Mouse (Mus musculus) lung, postnatal 0 days (tissue): ENCODE measurements at regions not wholly inside any gene's neighbourhood (a gene's known extent, or its start where the extent isn't known, plus 50 kb on each side); places are given as distances from the start of the nearest gene placed in this dataset.

ENCODE experiments used
- CTCF ChIP-seq: IDR thresholded peaks from 2 replicates; pipeline ENCODE4 v1.5.1; 2016; ENCODE audit warnings: antibody characterized with exemption, mild to moderate bottlenecking
- EP300 ChIP-seq: IDR thresholded peaks from 2 replicates; pipeline ENCODE4 v1.6.1; 2016; ENCODE audit warnings: antibody characterized with exemption, mild to moderate bottlenecking, control low read depth

- TF ChIP-seq CTCF (no peak), EP300 (no peak)
These were observed 197.1 kb upstream of the Far2 start for GRCm38 (mm10) chr6:147849988-147850387.
